Mouse (Mus musculus): ENCODE data around the gene Tap2. TPM values are rescaled to one million over a fixed set of nuclear protein-coding genes. Genes with fewer than 3 reads are reported as not detected.

The Tap2 gene
- polyA plus RNA-seq (2017; shearing (Covaris generic)): 100 to 1,000 TPM; 207 to 347 TPM

DNA sequence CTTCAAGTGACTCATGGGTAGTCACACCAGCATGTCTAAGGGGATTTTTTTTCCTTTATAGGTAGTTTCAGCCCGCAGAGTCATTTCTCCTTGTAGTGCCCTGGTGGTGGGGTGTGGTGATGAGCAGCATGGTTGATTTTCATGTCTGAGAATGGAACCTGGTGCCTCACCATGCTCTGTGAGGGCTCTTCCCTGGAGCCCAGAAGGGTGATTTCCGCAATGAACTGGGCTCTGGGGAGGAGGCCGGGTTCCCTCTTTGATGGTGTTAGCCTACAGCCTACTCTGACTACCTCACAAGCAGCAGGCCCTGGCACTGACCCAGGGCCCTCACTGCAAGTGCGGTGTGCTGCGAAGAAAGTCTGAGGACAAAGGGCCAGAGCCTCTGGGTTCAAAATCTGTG, at the start of gene Tap2:
Tap2 (plus strand) TSS at position 84 of the 400 bp plus-strand sequence.

DNA sequence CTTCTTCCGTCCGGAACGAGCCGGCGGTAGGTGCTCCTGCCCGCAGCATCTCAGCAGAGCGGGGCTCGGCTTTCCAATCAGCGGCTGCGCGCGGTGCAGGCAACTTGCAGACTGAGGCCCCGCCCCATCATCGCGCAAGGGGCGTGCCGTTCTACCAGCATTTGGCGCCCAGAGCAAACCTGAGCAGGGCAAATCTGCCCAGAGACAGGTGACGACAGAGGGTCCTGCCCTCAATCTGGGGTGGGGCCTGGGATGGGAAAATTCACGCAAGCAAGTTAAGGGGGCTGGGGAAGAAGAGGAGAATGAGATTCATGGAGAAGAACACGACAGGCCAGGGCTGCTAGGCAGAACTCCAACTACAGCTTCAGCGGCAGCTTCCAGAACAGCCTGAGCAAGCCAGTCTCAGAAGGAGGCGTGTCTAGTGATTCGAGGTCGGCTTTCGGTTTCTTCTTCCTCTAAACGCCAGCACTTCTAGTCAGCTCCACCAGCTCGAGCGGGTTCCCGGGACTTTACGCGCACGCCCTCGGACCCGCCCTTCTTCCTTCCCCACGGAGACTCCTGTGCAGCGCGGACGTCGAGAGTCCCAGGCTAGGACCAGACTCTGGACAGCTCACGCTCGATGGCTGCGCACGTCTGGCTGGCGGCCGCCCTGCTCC, 15.9 kb upstream of the Tap2 start, which contains the start of the genes Tap1 and Psmb9:
Tap1 (plus strand) TSS at position 293 of the 656 bp plus-strand sequence.
Psmb9 (minus strand) TSS at position 504 of the 656 bp plus-strand sequence.

DNA sequence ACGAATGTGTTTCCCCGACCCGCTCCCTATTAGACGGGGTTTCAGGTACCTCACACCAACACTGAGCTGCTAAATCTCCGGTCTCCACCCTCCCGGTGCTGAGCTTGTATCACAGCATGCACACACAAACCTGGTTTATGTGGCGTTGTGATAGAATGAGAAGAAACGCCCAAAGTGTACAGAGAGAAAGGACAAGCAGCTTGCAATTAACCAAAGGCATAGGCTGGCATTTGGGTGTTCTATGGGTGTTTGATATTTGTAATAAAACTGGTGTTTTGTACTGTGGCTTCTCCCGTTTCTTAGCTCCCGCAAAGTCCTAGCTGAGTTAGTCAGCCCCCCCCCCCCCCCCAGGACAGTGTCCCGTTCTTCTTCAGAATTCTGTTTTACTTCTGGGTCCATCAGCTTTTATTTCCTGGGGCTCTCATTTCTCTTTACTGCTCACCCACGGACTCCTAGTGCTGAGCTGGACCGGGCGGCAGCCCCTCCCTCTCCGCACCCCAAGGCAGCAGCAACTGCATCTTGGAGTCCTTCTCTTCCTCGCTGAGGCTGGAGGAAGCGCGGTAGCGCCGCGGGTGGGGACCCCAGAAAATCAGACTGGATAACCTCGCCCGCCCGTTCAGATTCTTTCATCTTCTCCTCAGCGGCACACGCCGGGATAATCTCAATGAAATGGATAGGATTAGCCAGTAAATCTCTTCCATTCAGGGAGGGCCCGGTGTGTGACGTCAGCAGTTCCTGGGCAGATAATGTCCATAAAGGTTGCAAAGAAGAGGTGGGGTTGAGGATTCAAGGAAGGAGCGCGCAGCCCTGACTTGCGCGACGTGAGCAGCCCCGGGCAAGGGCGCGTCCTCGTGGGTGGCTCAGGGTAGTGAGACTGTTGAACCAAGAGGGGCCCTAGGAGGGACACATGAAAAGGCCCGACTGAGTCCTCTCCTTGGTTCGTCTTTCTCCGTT, 6.1 kb upstream of the Tap2 start, which contains the start of gene Psmb8:
Psmb8 (plus strand) TSS at position 781 of the 954 bp plus-strand sequence.

DNA sequence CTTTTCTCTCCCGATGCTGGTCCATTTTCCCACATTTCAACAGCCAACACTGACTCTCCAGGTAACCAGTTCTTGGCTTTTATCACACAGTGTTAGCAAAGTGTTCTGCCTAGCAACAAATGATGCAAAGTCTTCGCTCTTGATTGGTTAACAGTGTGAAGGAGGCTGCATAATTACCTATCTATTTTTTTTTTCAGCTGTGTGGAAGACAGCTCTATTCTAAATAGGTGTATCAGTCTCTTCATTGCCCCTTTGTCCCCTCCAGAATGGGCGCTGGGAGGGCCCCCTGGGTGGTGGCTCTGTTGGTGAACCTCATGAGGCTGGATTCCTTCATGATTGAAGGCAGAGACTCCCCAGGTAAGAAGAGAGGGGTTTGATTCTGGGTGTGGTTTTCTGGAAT, 35.4 kb downstream of the Tap2 start, which contains the start of gene H2-Ob:
H2-Ob (plus strand) TSS at position 198 of the 400 bp plus-strand sequence.

DNA sequence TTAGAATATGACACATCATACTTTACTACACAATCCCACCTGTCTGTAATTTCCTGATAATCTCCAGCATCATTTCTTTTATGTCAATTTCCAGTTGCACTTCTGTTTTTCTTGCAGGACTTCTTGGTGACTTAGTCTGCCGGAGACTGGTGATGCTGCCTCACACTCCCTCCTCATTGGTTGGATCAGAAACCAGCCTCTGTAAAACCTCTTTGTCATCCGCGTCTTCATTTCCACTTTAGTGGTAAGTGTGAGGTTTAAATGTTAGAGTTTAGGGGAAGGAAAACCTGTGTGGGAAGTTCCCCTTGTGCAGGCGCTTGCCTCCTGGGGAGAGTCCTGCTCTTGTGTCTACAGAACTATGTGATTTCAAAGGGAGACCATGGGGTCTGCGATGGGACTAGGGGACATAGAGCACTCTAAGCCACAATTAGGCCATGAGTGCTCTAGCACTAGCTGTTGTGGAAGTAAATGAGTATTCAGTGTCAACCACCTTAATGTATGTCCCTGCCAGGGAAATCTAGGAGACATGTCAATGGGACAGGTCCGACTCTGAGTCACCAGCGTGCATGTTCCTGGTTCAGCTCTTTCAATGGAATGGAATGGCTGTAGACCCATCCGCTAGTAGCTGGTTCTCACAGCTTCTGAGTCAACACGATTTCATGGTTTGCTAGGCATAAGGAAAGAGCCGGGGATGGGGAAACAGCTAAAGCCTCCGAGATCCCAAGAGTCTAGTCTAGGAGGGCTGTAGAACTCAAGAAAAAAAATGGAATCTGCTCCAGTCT, 54.5 kb downstream of the Tap2 start, which contains the start of gene H2-Ab1:
H2-Ab1 (plus strand) TSS at position 96 of the 782 bp plus-strand sequence.

Other genes starting within 250 kb of the Tap2 start
- gene Vps52, start 247.7 kb upstream of the Tap2 start, polyA plus RNA-seq (2017; shearing (Covaris generic)): 10 to 100 TPM; 61.1 to 66.8 TPM
- 1,000 to 10,000 TPM; 1,636 to 3,186 TPM for gene Rps18, start 247.5 kb upstream of the Tap2 start, polyA plus RNA-seq (2017; shearing (Covaris generic))
- over 10,000 TPM; 11,900 to 12,872 TPM for gene H2-K1, start 203.2 kb upstream of the Tap2 start, polyA plus RNA-seq (2017; shearing (Covaris generic))
- 10 to 100 TPM; 27.7 to 36.2 TPM for gene Ring1, start 178.8 kb upstream of the Tap2 start, polyA plus RNA-seq (2017; shearing (Covaris generic))
- 100 to 1,000 TPM; 183 to 346 TPM for gene H2-Ke6, start 175.5 kb upstream of the Tap2 start, polyA plus RNA-seq (2017; shearing (Covaris generic))
- gene Slc39a7, start 171.8 kb upstream of the Tap2 start, polyA plus RNA-seq (2017; shearing (Covaris generic)): 10 to 100 TPM; 80.0 to 90.9 TPM
- gene Rxrb, start 171.7 kb upstream of the Tap2 start, polyA plus RNA-seq (2017; shearing (Covaris generic)): 10 to 100 TPM; 43.3 to 60.3 TPM
- gene Col11a2, start 164.1 kb upstream of the Tap2 start, polyA plus RNA-seq (2017; shearing (Covaris generic)): 1 to 10 TPM in 1 of 2 experiments, under 1 TPM in 1; 0.86 to 1.7 TPM
- 10 to 100 TPM; 19.9 to 60.5 TPM for gene H2-Oa, start 111.2 kb upstream of the Tap2 start, polyA plus RNA-seq (2017; shearing (Covaris generic))
- gene H2-DMa, start 84.0 kb upstream of the Tap2 start, polyA plus RNA-seq (2017; shearing (Covaris generic)): 100 to 1,000 TPM; 113 to 424 TPM
- gene Brd2, start 80.9 kb upstream of the Tap2 start, polyA plus RNA-seq (2017; shearing (Covaris generic)): 100 to 1,000 TPM; 158 to 192 TPM
- 10 to 100 TPM in 1 of 2 experiments, 1 to 10 TPM in 1; 6.4 to 25.9 TPM for gene H2-DMb2, start 60.2 kb upstream of the Tap2 start, polyA plus RNA-seq (2017; shearing (Covaris generic))
- gene H2-DMb1, start 50.5 kb upstream of the Tap2 start, polyA plus RNA-seq (2017; shearing (Covaris generic)): 10 to 100 TPM in 1 of 2 experiments, 1 to 10 TPM in 1; 3.4 to 17.2 TPM
- 100 to 1,000 TPM; 385 to 581 TPM for gene Tap1, start 16.0 kb upstream of the Tap2 start, polyA plus RNA-seq (2017; shearing (Covaris generic))
- 100 to 1,000 TPM; 596 to 730 TPM for gene Psmb9, start 15.8 kb upstream of the Tap2 start, polyA plus RNA-seq (2017; shearing (Covaris generic))
- gene Psmb8, start 5.8 kb upstream of the Tap2 start, polyA plus RNA-seq (2017; shearing (Covaris generic)): 1,000 to 10,000 TPM; 1,449 to 1,599 TPM
- gene H2-Ob, start 35.4 kb downstream of the Tap2 start, polyA plus RNA-seq (2017; shearing (Covaris generic)): 10 to 100 TPM; 22.8 to 55.0 TPM
- gene H2-Ab1, start 54.2 kb downstream of the Tap2 start, polyA plus RNA-seq (2017; shearing (Covaris generic)): 10 to 100 TPM; 40.5 to 91.7 TPM
- gene H2-Aa, start 84.3 kb downstream of the Tap2 start, polyA plus RNA-seq (2017; shearing (Covaris generic)): 10 to 100 TPM; 26.9 to 81.9 TPM
- 10 to 100 TPM; 30.6 to 66.6 TPM for gene H2-Eb1, start 102.3 kb downstream of the Tap2 start, polyA plus RNA-seq (2017; shearing (Covaris generic))
- gene H2-Eb2, start 122.1 kb downstream of the Tap2 start, polyA plus RNA-seq (2017; shearing (Covaris generic)): not detected
- gene Btnl2, start 151.3 kb downstream of the Tap2 start, polyA plus RNA-seq (2017; shearing (Covaris generic)): under 1 TPM in 1 of 2 experiments, not detected in 1; 0.32 TPM
- not detected for gene Btnl1, start 173.6 kb downstream of the Tap2 start, polyA plus RNA-seq (2017; shearing (Covaris generic))
- under 1 TPM in 1 of 2 experiments, not detected in 1; 0.29 TPM for gene BC051142, start 195.3 kb downstream of the Tap2 start, polyA plus RNA-seq (2017; shearing (Covaris generic))

All from activated CD4-positive, CD25-positive, alpha-beta regulatory T cell (primary cell).